Mouse (Mus musculus) A20 (cell line): ENCODE measurements around the gene Igf1.

Experiments
- DNase-seq: peaks from one replicate; pipeline ENCODE4 v3.0.0-alpha.2; 2011; ENCODE audit warnings: low read depth, low spot score

Gene Igf1

GRCm38 (mm10) chr10:87860181-87861103, 2.4 kb downstream of the Igf1 start:
- DNase-seq, result no peak

- DNase-seq, result no peak
Observed at GRCm38 (mm10) chr10:87861104-87861455, 3.0 kb downstream of the Igf1 start.

GRCm38 (mm10) chr10:87862899-87863298, 4.8 kb downstream of the Igf1 start:
- DNase-seq, result no peak

- DNase-seq, result no peak
Observed at GRCm38 (mm10) chr10:87863326-87863725, 5.3 kb downstream of the Igf1 start.

- DNase-seq, result no peak
Observed at GRCm38 (mm10) chr10:87865712-87866111, 7.6 kb downstream of the Igf1 start.

GRCm38 (mm10) chr10:87866448-87866847, 8.4 kb downstream of the Igf1 start:
- DNase-seq, result no peak

GRCm38 (mm10) chr10:87867217-87867616, 9.2 kb downstream of the Igf1 start:
- no peak for DNase-seq

GRCm38 (mm10) chr10:87867631-87868030, 9.6 kb downstream of the Igf1 start:
- DNase-seq, result no peak

GRCm38 (mm10) chr10:87868349-87869053, 10.4 kb downstream of the Igf1 start:
- no peak for DNase-seq

GRCm38 (mm10) chr10:87869151-87869550, 11.1 kb downstream of the Igf1 start:
- no peak for DNase-seq

GRCm38 (mm10) chr10:87869691-87870090, 11.6 kb downstream of the Igf1 start:
- DNase-seq, result no peak

GRCm38 (mm10) chr10:87871863-87872647, 14.0 kb downstream of the Igf1 start:
- DNase-seq, result no peak

- DNase-seq, result no peak
Observed at GRCm38 (mm10) chr10:87872854-87873253, 14.8 kb downstream of the Igf1 start.

GRCm38 (mm10) chr10:87873516-87873915, 15.5 kb downstream of the Igf1 start:
- no peak for DNase-seq

- DNase-seq, result no peak
Observed at GRCm38 (mm10) chr10:87880071-87880785, 22.2 kb downstream of the Igf1 start.

GRCm38 (mm10) chr10:87885326-87886040, 27.4 kb downstream of the Igf1 start:
- no peak for DNase-seq

- no peak for DNase-seq
Observed at GRCm38 (mm10) chr10:87889850-87890249, 31.8 kb downstream of the Igf1 start.

- no peak for DNase-seq
Observed at GRCm38 (mm10) chr10:87892256-87892655, 34.2 kb downstream of the Igf1 start.

- no peak for DNase-seq
Observed at GRCm38 (mm10) chr10:87893272-87893671, 35.2 kb downstream of the Igf1 start.

GRCm38 (mm10) chr10:87894461-87895120, 36.5 kb downstream of the Igf1 start:
- no peak for DNase-seq
